Mouse (Mus musculus) ES-E14 (cell line): ENCODE data around the gene Sh2b1.

Experiments
- CHD2 ChIP-seq: IDR thresholded peaks from 2 replicates; pipeline ENCODE4 v1.6.1; 2014; ENCODE audit warnings: mild to moderate bottlenecking, low read depth, low read length, inconsistent platforms
- HCFC1 ChIP-seq: IDR thresholded peaks from 2 replicates; pipeline ENCODE4 v1.6.1; 2012; ENCODE audit warnings: low read length, inconsistent platforms, borderline replicate concordance; ENCODE audit not compliant: insufficient read depth
- MAFK ChIP-seq: IDR thresholded peaks from 2 replicates; pipeline ENCODE4 v1.6.1; 2014; ENCODE audit warnings: mild to moderate bottlenecking, low read depth, low read length, inconsistent platforms; ENCODE audit not compliant: insufficient read depth
- ZC3H11A ChIP-seq: IDR thresholded peaks from 2 replicates; pipeline ENCODE4 v1.6.1; 2012; ENCODE audit warnings: low read depth, mild to moderate bottlenecking, inconsistent platforms, low read length, borderline replicate concordance

GRCm38 (mm10) chr7:126445104-126445815 is 30.0 kb downstream of the Sh2b1 start:
- TF ChIP-seq CHD2 (no peak), ZC3H11A (no peak), HCFC1 (no peak), MAFK (no peak)
